Mouse (Mus musculus) spleen, adult 2 months (tissue): ENCODE results near the gene Fam129c. TPM values are rescaled to one million over a fixed set of nuclear protein-coding genes. Genes with fewer than 3 reads are reported as not detected.

Experiments
- DNase-seq, 2 experiments: peaks; one replicate each; pipeline versions ENCODE4 v3.0.0 to v3.0.0-alpha.2; 2012 to 2021; ENCODE audit warnings: low spot score in 2 of 2, low read depth in 1 of 2
- H3K27ac ChIP-seq: fragments of 200-500 bp; 2 replicates; pipeline ENCODE4 v1.5.1; 2012; ENCODE audit warnings: low read length, inconsistent platforms; ENCODE audit not compliant: insufficient read depth
- H3K27me3 ChIP-seq: fragments of 200-500 bp; 2 replicates; pipeline ENCODE4 v1.6.1; 2012; ENCODE audit warnings: mild to moderate bottlenecking, moderate library complexity, low read length, inconsistent platforms; ENCODE audit not compliant: control insufficient read depth, insufficient read depth
- H3K36me3 ChIP-seq: fragments of 200-500 bp; 2 replicates; pipeline ENCODE4 v1.6.1; 2012; ENCODE audit warnings: mild to moderate bottlenecking, low read length, inconsistent platforms; ENCODE audit not compliant: control insufficient read depth, insufficient read depth
- H3K4me1 ChIP-seq: fragments of 200-500 bp; 2 replicates; pipeline ENCODE4 v1.6.1; 2011; ENCODE audit warnings: inconsistent platforms; ENCODE audit not compliant: control insufficient read depth, insufficient read depth, insufficient read length
- H3K4me3 ChIP-seq: fragments of 200-500 bp; 2 replicates; pipeline ENCODE4 v1.5.1; 2011; ENCODE audit warnings: mild to moderate bottlenecking, inconsistent platforms; ENCODE audit not compliant: insufficient read depth, insufficient read length; ENCODE audit errors: extremely low read depth
- CTCF ChIP-seq: fragments of 200-500 bp; IDR thresholded peaks from 2 replicates; pipeline ENCODE4 v1.5.1; 2011; ENCODE audit warnings: mild to moderate bottlenecking, inconsistent platforms; ENCODE audit not compliant: insufficient read depth, insufficient read length, insufficient replicate concordance; ENCODE audit errors: extremely low read depth
- POLR2A ChIP-seq: fragments of 200-500 bp; IDR thresholded peaks from 2 replicates; pipeline ENCODE4 v1.6.1; 2011; ENCODE audit warnings: low read depth, low read length, inconsistent platforms
- WGBS: fragments of 180-500 bp; shearing (Covaris S2); methylation state at CpG from one replicate; pipeline ENCODE4 v1.1.7; 2018; 5-methylcytosine and 5-hydroxymethylcytosine counted together
- polyA plus RNA-seq: library from polyadenylated mRNA; depleted of rRNA; stranded (reverse); fragments of >200 nt; gene quantifications from 2 replicates; pipeline ENCODE4 v1.2.3, GENCODE M21; 2012; rRNA removed

Fam129c gene
- 115 and 173 TPM in 2 replicates for polyA plus RNA-seq

DNA sequence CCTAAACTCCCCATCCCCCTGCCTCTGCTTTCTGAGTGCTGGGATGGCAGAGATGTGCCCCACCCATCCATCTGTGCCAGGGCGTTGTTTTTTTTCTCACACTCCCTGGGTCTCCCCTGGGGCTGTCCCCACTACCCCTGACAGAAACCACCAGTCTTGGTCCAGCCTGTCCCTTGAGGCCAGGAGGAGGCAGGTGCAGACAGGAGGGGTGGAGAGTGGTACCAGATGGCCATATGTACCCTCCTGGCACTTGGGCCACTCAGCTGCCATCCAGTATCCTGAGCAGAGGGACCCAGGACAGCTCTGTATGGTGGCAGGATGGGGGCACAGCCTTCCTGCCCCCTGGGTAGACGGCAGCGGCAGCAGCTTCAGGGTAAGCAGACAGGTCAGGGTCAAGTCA is at the start of gene Fam129c:
Fam129c (plus strand) TSS at position 198 of the 400 bp plus-strand sequence.
- peak within 1 kb of the TSS; percentile 50 for H3K4me3 ChIP-seq
- DNase-seq = peak in 1 of 2 experiments; percentile 64
- no peaks in the 10 kb centered on the region for H3K36me3 ChIP-seq

DNA sequence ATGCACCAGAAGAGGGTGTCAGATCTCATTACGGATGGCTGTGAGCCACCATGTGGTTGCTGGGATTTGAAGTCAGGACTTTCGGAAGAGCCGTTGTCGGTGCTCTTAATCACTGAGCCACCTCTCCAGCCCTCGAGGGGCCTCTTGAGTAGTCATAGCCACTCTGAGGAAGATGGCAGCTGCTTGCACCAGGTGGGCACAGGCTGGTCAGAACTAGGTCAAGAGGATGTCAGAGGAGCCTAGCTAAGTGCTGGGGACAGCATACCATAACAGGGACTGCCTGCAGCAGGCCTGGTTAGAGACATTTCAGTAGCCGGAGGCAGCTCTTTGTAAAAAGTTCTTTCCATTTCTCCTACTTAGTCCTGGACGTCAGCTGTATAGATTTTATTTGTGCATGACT is 46.7 kb upstream of the Fam129c start:
- DNase-seq = no peak
- WGBS = 83% methylated on average over 7 of the region's 7 CpGs
- no peaks in the 10 kb centered on the region for H3K4me1 ChIP-seq
- TF ChIP-seq CTCF = no peak
- no peak for TF ChIP-seq POLR2A
- H3K4me3 ChIP-seq = no peak overlapping the region
- H3K36me3 ChIP-seq = peaks cover 11% of the 10 kb centered on the region
- no peaks in the 10 kb centered on the region for H3K27me3 ChIP-seq
- H3K27ac ChIP-seq = no peak overlapping the region

More for the DNA sequence above, at the start of gene Fam129c:
- Histone ChIP-seq H3K4me1 (peaks cover 33% of the 10 kb centered on the region), H3K27me3 (no peaks in the 10 kb centered on the region), H3K27ac (peak within 1 kb of the TSS; percentile 84)
- whole genome bisulfite sequencing = 43% methylated on average over 3 of the region's 3 CpGs
- TF ChIP-seq POLR2A (no peak), CTCF (no peak)

DNA sequence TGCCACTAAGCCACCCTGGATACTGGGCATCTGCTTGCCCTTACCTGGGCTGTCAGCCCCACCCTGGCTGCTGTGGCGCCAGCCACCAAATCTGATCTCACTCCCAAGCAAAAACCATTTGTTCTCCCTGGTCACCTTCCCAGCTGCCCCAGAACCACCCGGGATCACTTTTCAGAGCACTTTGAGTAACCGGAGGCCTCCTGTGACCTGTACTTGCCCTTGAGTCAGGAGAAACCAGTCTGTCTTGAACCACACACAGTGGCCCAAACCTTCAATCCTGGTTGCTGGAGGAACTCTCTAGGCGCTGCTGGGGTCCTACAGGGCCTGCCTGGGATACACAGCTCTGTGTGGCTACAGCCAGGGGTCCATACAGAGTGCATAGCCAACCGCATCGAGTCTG is 44.7 kb upstream of the Fam129c start:
- DNase-seq = no peak
- Histone ChIP-seq H3K36me3 (peaks cover 2% of the 10 kb centered on the region), H3K4me1 (no peaks in the 10 kb centered on the region), H3K4me3 (no peak overlapping the region), H3K27me3 (no peaks in the 10 kb centered on the region), H3K27ac (no peak overlapping the region)
- TF ChIP-seq CTCF (no peak), POLR2A (no peak)
- WGBS = 85% methylated on average over 6 of the region's 6 CpGs

DNA sequence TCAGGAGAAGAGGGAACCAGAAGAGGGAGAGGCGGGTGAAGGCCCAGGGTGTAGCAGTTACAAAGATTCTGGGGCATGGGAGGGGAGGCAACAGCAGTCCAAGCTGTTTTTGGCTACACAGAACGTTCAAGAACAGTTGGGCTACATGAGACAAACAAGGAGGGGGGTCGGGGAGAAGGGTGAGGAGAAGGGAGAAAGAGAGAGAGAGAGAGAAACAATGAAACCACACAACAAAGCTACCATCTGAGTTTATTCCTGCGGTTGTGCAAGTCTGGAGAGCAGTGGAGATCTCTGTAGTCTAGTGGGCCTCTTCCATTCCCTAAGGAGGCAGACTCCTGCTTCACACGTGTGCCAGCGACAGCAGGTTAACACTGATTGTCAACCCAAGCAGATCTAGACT is 43.4 kb upstream of the Fam129c start:
- DNase-seq = no peak
- Histone ChIP-seq H3K4me3 (no peak overlapping the region), H3K27ac (no peak overlapping the region), H3K36me3 (no peaks in the 10 kb centered on the region), H3K4me1 (peaks cover 7% of the 10 kb centered on the region), H3K27me3 (no peaks in the 10 kb centered on the region)
- 73% methylated on average over 6 of the region's 6 CpGs for WGBS
- no peak for TF ChIP-seq CTCF
- TF ChIP-seq POLR2A = no peak

DNA sequence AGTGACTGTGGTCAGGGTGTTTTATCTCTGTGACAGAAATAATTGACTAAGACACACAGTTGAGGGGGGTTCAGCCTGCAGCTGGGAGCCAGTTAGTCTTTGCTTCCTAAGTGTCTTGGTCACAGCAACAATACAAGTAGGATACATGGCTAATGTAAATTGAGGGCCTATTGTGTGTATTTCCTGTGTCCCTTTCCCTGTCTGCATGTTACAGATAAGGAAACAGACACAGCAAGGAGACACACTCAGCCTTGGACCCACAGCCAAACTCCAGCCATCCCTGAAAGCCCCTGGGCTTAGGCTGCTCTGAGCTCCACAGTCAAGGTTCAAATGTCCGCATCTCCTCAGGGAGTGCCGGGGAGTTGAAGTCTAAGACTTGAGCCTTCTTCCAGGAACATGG is 42.8 kb upstream of the Fam129c start:
- DNase-seq = no peak
- Histone ChIP-seq H3K4me1 (peaks cover 7% of the 10 kb centered on the region), H3K4me3 (no peak overlapping the region), H3K27me3 (no peaks in the 10 kb centered on the region), H3K27ac (no peak overlapping the region), H3K36me3 (no peaks in the 10 kb centered on the region)
- TF ChIP-seq POLR2A = no peak
- TF ChIP-seq CTCF = no peak
- 85% methylated on average over 2 of the region's 2 CpGs for WGBS

DNA sequence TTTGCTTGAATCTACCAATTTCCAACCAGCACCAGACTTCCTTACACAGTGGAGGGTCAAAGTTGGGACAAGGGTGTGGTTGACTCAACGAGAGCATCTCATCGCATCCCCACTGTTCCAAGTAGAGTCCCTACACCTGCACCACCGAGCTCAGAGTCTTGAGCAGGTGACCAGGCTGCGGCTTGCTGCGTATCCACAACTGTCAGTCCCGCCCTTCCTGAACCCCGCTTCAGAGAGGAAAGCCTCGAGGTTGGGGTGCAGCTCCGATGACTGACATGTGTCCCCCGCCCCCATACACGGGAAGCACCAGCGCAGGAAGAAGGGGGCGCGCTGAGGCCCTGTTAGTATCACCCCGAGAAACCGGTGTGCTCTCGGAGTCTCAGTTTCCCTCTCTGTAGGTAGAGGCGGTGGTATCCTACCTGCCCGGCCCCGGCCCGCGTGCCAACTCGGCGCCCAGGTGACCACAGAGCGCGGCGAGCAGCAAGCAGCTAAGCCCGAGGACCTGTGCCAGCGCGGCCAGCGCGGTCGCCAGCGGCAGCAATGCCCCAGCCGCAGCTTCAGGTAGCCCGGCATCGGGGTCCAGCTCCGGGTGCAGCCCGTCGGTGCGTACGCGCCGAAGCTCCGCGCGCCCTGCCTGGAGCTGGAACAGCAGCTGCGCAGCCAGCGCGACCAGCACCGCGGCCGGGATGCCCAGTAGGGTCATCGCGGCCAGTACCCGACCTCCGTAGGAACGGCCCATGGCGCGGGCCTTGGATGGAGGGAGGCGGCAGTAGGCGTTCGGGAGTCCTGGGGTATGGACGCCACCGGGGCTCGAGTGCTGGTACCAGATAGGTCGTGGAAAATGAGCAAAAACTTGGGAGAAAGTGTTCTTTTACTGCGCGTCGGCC is 39.1 kb upstream of the Fam129c start, which contains the start of gene Tmem221:
Tmem221 (minus strand) TSS at position 801 of the 887 bp plus-strand sequence.
- no peak for DNase-seq
- H3K4me3 ChIP-seq = peak within 1 kb of the TSS; percentile 58
- H3K27ac ChIP-seq = peak within 1 kb of the TSS; percentile 29; the same call in 1 of the 2 replicates
- H3K4me1 ChIP-seq = peaks cover 11% of the 10 kb centered on the region
- no peak for TF ChIP-seq CTCF
- TF ChIP-seq POLR2A = peak; percentile 16; the same call in 1 of the 2 replicates
- 4% methylated on average over 70 of the region's 70 CpGs for WGBS
- no peaks in the 10 kb centered on the region for H3K36me3 ChIP-seq
- H3K27me3 ChIP-seq = no peaks in the 10 kb centered on the region
